Mouse (Mus musculus) lung, embryonic 16.5 days (tissue): ENCODE measurements around the gene Nudt9. TPM values are rescaled to one million over a fixed set of nuclear protein-coding genes. Genes with fewer than 3 reads are reported as not detected.

ENCODE experiments used
- ATAC-seq: fragments of 200-750 bp; cut with Nextera tagmentation; 2 replicates; pipeline ENCODE4 v1.8.0; 2017; ENCODE audit warnings: low read depth, mild to moderate bottlenecking, moderate library complexity
- H3K27ac ChIP-seq: fragments of 300-500 bp; sonication (generic); 2 replicates; pipeline ENCODE4 v1.5.1; 2014; ENCODE audit warnings: mild to moderate bottlenecking, control low read depth, low read length
- H3K27me3 ChIP-seq: fragments of 300-500 bp; sonication (generic); 2 replicates; pipeline ENCODE4 v1.6.1; 2014; ENCODE audit warnings: low read depth, low read length, mixed read lengths; ENCODE audit not compliant: control insufficient read depth, insufficient read depth
- H3K36me3 ChIP-seq: fragments of 300-500 bp; sonication (generic); 2 replicates; pipeline ENCODE4 v1.6.1; 2014; ENCODE audit warnings: low read length; ENCODE audit not compliant: control insufficient read depth, insufficient read depth
- H3K4me1 ChIP-seq: fragments of 300-500 bp; sonication (generic); replicated peaks from 2 replicates; pipeline ENCODE4 v1.6.1; 2014; ENCODE audit warnings: low read length, mixed read lengths; ENCODE audit not compliant: control insufficient read depth, insufficient read depth
- H3K4me2 ChIP-seq: fragments of 300-500 bp; sonication (generic); 2 replicates; pipeline ENCODE4 v1.6.1; 2014; ENCODE audit warnings: low read depth, low read length, control low read depth
- H3K4me3 ChIP-seq: fragments of 300-500 bp; sonication (generic); 2 replicates; pipeline ENCODE4 v1.5.1; 2014; ENCODE audit warnings: mild to moderate bottlenecking, low read length, control low read depth
- H3K9ac ChIP-seq: fragments of 300-500 bp; sonication (generic); 2 replicates; pipeline ENCODE4 v1.6.1; 2014; ENCODE audit warnings: low read length, control low read depth
- H3K9me3 ChIP-seq: fragments of 300-500 bp; sonication (generic); 2 replicates; pipeline ENCODE4 v1.6.1; 2016; ENCODE audit warnings: low read length; ENCODE audit not compliant: control insufficient read depth
- WGBS: fragments of 180-500 bp; shearing (Covaris S2); extraction: QIAGEN DNeasy Blood & Tissue Kit; methylation state at CpG from one replicate; pipeline ENCODE4 v1.1.7; 2014; 5-methylcytosine and 5-hydroxymethylcytosine counted together
- microRNA-seq: library from miRNA; unstranded; fragments of <30 nt; microRNA quantifications from one replicate; pipeline ENCODE4, GENCODE M21; 2016
- polyA plus RNA-seq: library from polyadenylated mRNA; unstranded; fragments of >200 nt; fragmentation: Nextera tagmentation; extraction: Ambion mirVana; gene quantifications from 2 replicates; pipeline ENCODE4 v1.2.1, GENCODE M21; 2015

Gene Nudt9
- polyA plus RNA-seq, 1 experiment from 2014 or later: 58.6 TPM

DNA sequence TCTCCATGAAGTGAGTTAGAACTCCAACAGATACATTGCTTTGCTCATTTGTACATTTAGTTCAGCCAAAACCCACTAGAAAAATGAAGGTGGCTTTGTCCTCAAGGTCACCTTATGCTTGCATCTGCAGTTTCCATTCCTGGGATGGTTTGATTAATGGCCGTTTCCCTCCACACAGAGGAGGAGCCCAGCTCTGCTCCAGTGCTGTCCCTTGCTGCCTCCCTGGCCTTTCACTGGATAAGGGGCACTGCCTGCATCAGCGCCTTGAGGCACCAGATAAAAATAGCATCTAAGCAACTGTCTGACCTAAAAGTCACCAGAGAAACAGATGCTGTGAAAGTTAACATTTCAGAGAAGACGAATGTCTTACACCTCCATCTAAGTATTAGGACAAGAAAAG, 63.4 kb downstream of the Nudt9 start:
- ATAC-seq: no peak
- peak overlapping the region; percentile 23 for H3K4me3 ChIP-seq
- peaks cover 30% of the 10 kb centered on the region for H3K4me1 ChIP-seq
- H3K36me3 ChIP-seq: no peaks in the 10 kb centered on the region
- 27% methylated on average over 3 of the region's 3 CpGs for WGBS
- H3K9ac ChIP-seq: peak overlapping the region; percentile 30
- peak overlapping the region; percentile 59 for H3K4me2 ChIP-seq
- H3K9me3 ChIP-seq: no peaks in the 10 kb centered on the region
- no peaks in the 10 kb centered on the region for H3K27me3 ChIP-seq
- peak overlapping the region; percentile 95 for H3K27ac ChIP-seq

DNA sequence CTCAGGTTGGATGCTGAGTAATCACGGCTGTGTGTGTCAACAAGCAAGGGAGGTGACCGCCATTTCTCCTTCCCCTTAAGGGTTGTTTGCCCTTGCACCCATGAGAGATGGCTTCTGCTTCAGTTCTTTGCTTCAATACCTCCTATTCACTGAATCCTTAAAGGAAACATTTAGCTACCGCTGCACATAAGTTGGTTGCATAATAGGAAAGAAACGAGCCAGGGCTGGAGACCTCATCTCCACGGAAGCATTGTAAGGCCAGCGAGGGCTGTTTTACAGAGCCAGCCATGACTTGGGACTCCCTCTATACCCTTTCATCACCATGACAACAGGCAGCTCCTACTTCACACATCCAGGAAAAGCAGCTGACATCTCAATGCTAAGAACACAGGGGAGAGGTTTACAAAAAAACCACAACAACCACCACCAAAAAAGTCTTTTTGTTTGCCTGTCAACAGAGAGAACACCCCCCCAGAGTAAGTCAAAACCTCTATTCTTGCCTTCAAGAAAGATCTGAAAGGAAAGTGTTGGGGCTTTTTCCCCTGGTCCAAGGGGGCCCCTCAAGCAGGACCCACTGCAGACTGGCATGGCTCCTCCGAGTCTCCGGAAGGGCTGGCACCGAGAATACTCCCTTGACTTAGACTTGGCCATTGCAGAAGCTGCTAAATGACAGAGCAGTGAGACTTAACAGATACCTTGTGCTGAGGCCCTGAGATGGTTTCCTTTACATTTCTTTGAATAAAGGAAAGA, 64.2 kb downstream of the Nudt9 start:
- peak overlapping the region; percentile 95 for H3K27ac ChIP-seq
- H3K36me3 ChIP-seq: no peaks in the 10 kb centered on the region
- H3K4me1 ChIP-seq: peaks cover 39% of the 10 kb centered on the region
- WGBS: 22% methylated on average over 9 of the region's 9 CpGs
- no peaks in the 10 kb centered on the region for H3K9me3 ChIP-seq
- ATAC-seq: peak; percentile 18; the same call in 1 of the 2 replicates
- H3K4me2 ChIP-seq: peak overlapping the region; percentile 59
- peak overlapping the region; percentile 50 for H3K9ac ChIP-seq
- H3K4me3 ChIP-seq: peak overlapping the region; percentile 59
- no peaks in the 10 kb centered on the region for H3K27me3 ChIP-seq

DNA sequence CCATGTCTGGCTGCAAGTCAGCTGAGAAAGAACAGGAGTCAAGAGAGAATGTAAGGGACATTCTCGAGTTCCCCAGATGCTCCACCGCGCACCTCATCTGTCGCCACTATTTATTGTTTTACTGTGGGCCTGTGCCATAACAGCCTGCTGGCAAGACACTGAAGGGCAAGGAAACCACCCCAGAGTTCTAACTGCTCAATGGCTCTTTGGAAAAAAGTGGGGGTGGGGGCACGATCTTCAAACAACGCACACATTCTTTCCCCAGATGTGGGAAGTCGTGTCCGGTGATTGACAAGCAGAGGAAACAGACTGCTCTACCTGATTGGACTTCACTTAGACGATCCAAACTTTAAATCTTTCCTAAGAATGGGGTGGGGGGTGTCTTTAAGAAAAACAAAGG, 65.9 kb downstream of the Nudt9 start:
- peaks cover 43% of the 10 kb centered on the region for H3K4me1 ChIP-seq
- no peaks in the 10 kb centered on the region for H3K27me3 ChIP-seq
- peak overlapping the region; percentile 59 for H3K4me2 ChIP-seq
- peak overlapping the region; percentile 74 for H3K9ac ChIP-seq
- peak overlapping the region; percentile 95 for H3K27ac ChIP-seq
- WGBS: 6% methylated on average over 9 of the region's 9 CpGs
- peak; percentile 24 for ATAC-seq
- no peaks in the 10 kb centered on the region for H3K36me3 ChIP-seq
- peak overlapping the region; percentile 59 for H3K4me3 ChIP-seq
- H3K9me3 ChIP-seq: no peaks in the 10 kb centered on the region

DNA sequence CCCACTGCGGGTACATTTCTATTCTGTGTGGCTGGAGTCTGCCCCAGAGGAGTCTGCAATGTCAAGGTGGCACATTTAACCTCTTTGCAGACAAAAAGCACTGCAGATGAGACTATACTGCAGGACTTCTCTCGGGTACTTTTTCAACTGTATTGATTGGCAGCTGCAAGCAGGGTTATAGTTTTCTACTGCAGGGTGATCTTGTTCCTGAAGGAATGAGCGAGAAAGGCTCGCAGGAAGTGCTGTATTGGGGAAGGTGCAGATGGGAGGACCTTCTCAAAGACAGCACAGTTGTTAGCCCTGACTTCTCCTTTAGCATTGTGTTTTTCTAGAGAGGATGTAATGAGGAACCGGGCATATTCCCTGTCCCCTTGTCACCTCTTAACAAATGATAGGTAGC, 66.4 kb downstream of the Nudt9 start:
- no peak for ATAC-seq
- Histone ChIP-seq H3K4me1 (peaks cover 42% of the 10 kb centered on the region), H3K27ac (peak overlapping the region; percentile 95), H3K4me2 (peak overlapping the region; percentile 59), H3K9ac (peak overlapping the region; percentile 74), H3K27me3 (no peaks in the 10 kb centered on the region), H3K4me3 (peak overlapping the region; percentile 59), H3K9me3 (no peaks in the 10 kb centered on the region), H3K36me3 (no peaks in the 10 kb centered on the region)
- 15% methylated on average over 5 of the region's 5 CpGs for WGBS

DNA sequence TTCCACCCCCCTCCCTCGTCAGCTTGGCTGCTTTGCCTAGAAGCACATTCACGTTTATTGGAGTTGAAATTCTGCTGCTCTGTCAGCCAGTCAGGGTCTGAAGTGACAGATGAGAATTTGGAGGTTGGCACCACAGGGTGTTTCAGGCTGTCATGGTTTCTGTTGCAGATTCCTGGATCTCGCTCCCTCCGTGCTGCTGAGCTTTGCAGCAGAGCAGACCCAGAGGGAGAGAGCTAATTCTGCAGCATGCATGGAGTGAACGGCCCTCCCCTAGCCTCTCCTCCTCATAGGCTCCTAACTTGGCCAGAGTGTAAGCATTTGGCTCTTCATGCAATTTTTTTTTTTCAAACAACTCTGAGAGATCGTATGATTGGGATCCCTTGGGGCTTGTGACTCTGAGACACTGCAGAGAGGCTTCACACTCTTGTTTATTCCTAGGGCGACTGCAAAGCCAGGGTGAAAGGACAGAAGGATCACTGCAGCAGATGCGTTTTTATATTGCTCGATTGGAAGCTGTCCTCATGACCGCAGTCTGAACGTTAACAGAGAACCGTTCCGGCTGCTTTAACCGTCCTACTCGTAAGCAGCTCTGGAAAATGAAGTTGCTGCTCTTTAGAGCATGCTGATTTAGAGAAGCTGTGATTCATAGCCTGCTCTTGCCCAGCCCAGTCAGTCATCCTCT, 67.5 kb downstream of the Nudt9 start, which contains the start of gene Sparcl1:
Sparcl1 (minus strand) TSS at position 243 of the 682 bp plus-strand sequence.
- H3K4me2 ChIP-seq: peak within 1 kb of the TSS; percentile 59
- H3K4me3 ChIP-seq: peak within 1 kb of the TSS; percentile 59
- 27% methylated on average over 15 of the region's 15 CpGs for WGBS
- H3K36me3 ChIP-seq: no peaks in the 10 kb centered on the region
- no peaks in the 10 kb centered on the region for H3K27me3 ChIP-seq
- peak within 1 kb of the TSS; percentile 77 for H3K9ac ChIP-seq
- peaks cover 34% of the 10 kb centered on the region for H3K4me1 ChIP-seq
- H3K27ac ChIP-seq: peak within 1 kb of the TSS; percentile 95
- ATAC-seq: peak; percentile 74
- no peaks in the 10 kb centered on the region for H3K9me3 ChIP-seq

Small RNA genes lying within 50 kb of the gene (microRNA-seq; reads per million reads assigned to microRNA genes)
- gene Mir5619: 2.0 reads per million, percentile 3 among the genes with 10 or more reads in this experiment

Other genes with a start within 250 kb of the Nudt9 start
- gene Klhl8, start 135.0 kb upstream of the Nudt9 start, polyA plus RNA-seq: 11.1 and 11.3 TPM in 2 replicates
- gene Hsd17b13, start 68.9 kb upstream of the Nudt9 start, polyA plus RNA-seq: 0.19 and 0.91 TPM in 2 replicates
- gene Hsd17b11, start 24.4 kb upstream of the Nudt9 start, polyA plus RNA-seq: 5.3 and 6.2 TPM in 2 replicates
- not detected in 2 replicates for gene Gm17660, start 31.3 kb downstream of the Nudt9 start, polyA plus RNA-seq
- 433 and 435 TPM in 2 replicates for gene Sparcl1, start 67.4 kb downstream of the Nudt9 start, polyA plus RNA-seq
- 0.06 TPM in 1 of 2 replicates, not detected in the other for gene Dspp, start 124.4 kb downstream of the Nudt9 start, polyA plus RNA-seq
- 0.55 and 4.7 TPM in 2 replicates for gene Dmp1, start 156.3 kb downstream of the Nudt9 start, polyA plus RNA-seq